Mouse (Mus musculus) CH12.LX (cell line): ENCODE measurements around the gene Ftsj3.

Experiments
- CTCF ChIP-seq, 2 experiments: IDR thresholded peaks in 1 of 2; conservative IDR thresholded peaks in 1 of 2; 2 replicates each; pipeline ENCODE4 v1.5.1; 2011 to 2012; ENCODE audit warnings: low read depth in 2 of 2, low read length in 2 of 2, improper control_type of control experiment in 1 of 2, inconsistent platforms in 1 of 2, mild to moderate bottlenecking in 1 of 2, moderate library complexity in 1 of 2
- ELF1 ChIP-seq: IDR thresholded peaks from 2 replicates; pipeline ENCODE4 v1.6.1; 2014; ENCODE audit warnings: low read depth, mild to moderate bottlenecking, inconsistent platforms, low read length, improper control_type of control experiment
- EP300 ChIP-seq: IDR thresholded peaks from 2 replicates; pipeline ENCODE4 v1.6.1; 2011; ENCODE audit warnings: low read length, improper control_type of control experiment
- KAT2A ChIP-seq: IDR thresholded peaks from 2 replicates; pipeline ENCODE4 v1.6.1; 2012; ENCODE audit warnings: low read length, improper control_type of control experiment, inconsistent platforms; ENCODE audit not compliant: insufficient replicate concordance
- MAFK ChIP-seq: IDR thresholded peaks from 2 replicates; pipeline ENCODE4 v1.6.1; 2011; ENCODE audit warnings: low read length, improper control_type of control experiment; ENCODE audit not compliant: insufficient replicate concordance
- MEF2A ChIP-seq: IDR thresholded peaks from 2 replicates; pipeline ENCODE4 v1.6.1; 2014; ENCODE audit warnings: low read depth, mild to moderate bottlenecking, inconsistent platforms, low read length, improper control_type of control experiment, borderline replicate concordance
- POLR2AphosphoS2 ChIP-seq: IDR thresholded peaks from 2 replicates; pipeline ENCODE4 v1.6.1; 2011; ENCODE audit warnings: low read depth, low read length, improper control_type of control experiment
- SIN3A ChIP-seq: IDR thresholded peaks from 2 replicates; pipeline ENCODE4 v1.6.1; 2012; ENCODE audit warnings: low read length, improper control_type of control experiment, inconsistent platforms

- peak; percentile 79; the same call in 1 of the 2 replicates for TF ChIP-seq KAT2A
- peak; percentile 91 for TF ChIP-seq ELF1
- TF ChIP-seq EP300 = no peak
- no peak for TF ChIP-seq MAFK
- no peak for TF ChIP-seq CTCF (conservative IDR thresholded peaks at IDR 0.05 in 1 of 2, IDR thresholded peaks at IDR 0.05 in 1 of 2; ENCODE audit: low read depth in 2 of 2, low read length in 2 of 2)
- TF ChIP-seq POLR2AphosphoS2 = peak; percentile 90; the same call in 1 of the 2 replicates
- TF ChIP-seq MEF2A = peak; percentile 69
- TF ChIP-seq SIN3A = peak; percentile 94; the same call in 1 of the 2 replicates
Observed at GRCm38 (mm10) chr11:106216730-106217490, 39.0 kb downstream of the Ftsj3 start, which contains the start of gene Ddx42.
